Mouse (Mus musculus) G1E (cell line): ENCODE data around the gene Stat4.

Experiments used
- CTCF ChIP-seq: IDR thresholded peaks from 2 replicates; pipeline ENCODE4 v1.5.1; 2012; ENCODE audit warnings: low read depth, low read length, inconsistent platforms, mixed read lengths
- GATA1 ChIP-seq: IDR thresholded peaks from 2 replicates; pipeline ENCODE4 v1.6.1; 2012; ENCODE audit warnings: borderline replicate concordance, low read length, inconsistent platforms, mixed read lengths
- TAL1 ChIP-seq: conservative IDR thresholded peaks from 2 replicates; pipeline ENCODE4 v1.6.1; 2012; ENCODE audit warnings: low read depth, low read length, inconsistent platforms, mixed read lengths

- TF ChIP-seq CTCF: no peak
- no peak for TF ChIP-seq TAL1
- no peak for TF ChIP-seq GATA1
Observed at GRCm38 (mm10) chr1:52124818-52125217, 137.9 kb downstream of the Stat4 start.
